ENCODE assay signal across 7 mouse cellular contexts in the genomic region with DNA sequence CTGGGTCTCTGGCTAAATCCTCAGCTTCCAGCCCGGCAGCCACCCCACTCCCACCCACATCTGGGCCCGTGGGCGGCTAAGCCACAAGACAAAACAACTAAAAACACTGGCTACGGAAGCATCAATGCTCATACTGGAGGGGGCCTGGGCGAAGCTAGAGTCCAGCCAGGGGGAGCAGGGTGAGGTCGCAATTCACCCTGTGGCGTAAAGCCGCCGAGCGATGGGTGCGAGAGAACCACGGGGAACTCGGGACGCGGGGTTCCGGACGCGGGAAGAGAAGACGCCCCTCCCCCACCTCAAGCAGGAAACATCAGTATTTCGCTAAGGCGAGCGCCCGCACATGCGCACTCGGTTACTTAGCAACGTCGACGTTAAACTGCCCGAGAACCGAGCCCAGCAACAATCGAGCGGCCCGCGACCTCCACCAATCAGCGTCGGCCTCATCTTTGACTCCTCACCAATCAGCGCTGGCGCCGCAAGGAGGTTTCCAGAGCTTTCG. TPM values are rescaled to one million over a fixed set of nuclear protein-coding genes. Genes with fewer than 3 reads are reported as not detected.
A peak's percentile ranks its signal among the peaks of the same experiment; 100 is the strongest.
DNase-seq lines count a peak whose midpoint lies in the region; ATAC-seq lines count a peak whose summit lies in the region.

A gene (plus strand): TSS at position 445 of the 499 bp plus-strand sequence.

- H3K27ac ChIP-seq in intestine, embryonic 16.5 days (ENCODE audit: low read length), result peak within 1 kb of the TSS; percentile 97
- peak within 1 kb of the TSS; percentile 86 for H3K27ac ChIP-seq in midbrain, embryonic 11.5 days (ENCODE audit: low read depth, low read length)

- H3K4me1 ChIP-seq in intestine, embryonic 16.5 days (ENCODE audit: control insufficient read depth, insufficient read depth, low read length), result peaks cover 14% of the 10 kb centered on the region
- peaks cover 23% of the 10 kb centered on the region for H3K4me1 ChIP-seq in midbrain, embryonic 11.5 days (ENCODE audit: control insufficient read depth, insufficient read depth, low read length)

- ATAC-seq in intestine, embryonic 16.5 days, result peak; percentile 96
- ATAC-seq in midbrain, embryonic 11.5 days (ENCODE audit: low FRiP score), result peak; percentile 96

- peak within 1 kb of the TSS; percentile 66 for H3K4me3 ChIP-seq in intestine, embryonic 16.5 days (ENCODE audit: low read length)
- H3K4me3 ChIP-seq in midbrain, embryonic 11.5 days (ENCODE audit: low read depth, low read length), result peak within 1 kb of the TSS; percentile 78

- peak; percentile 99 for DNase-seq in adrenal gland, adult 8-10 months
- peak; percentile 96 for DNase-seq in embryo, embryonic 9.5 days (ENCODE audit: extremely low spot score)
- DNase-seq in gastrocnemius, postnatal 4 days (ENCODE audit: low spot score in 2 of 2), result peak; percentile 98 to 99
- peak; percentile 98 to 99 for DNase-seq in left cerebral cortex, postnatal 36 days (ENCODE audit: low spot score in 2 of 2)
- peak; percentile 100 for DNase-seq in midbrain, embryonic 11.5 days (ENCODE audit: low spot score, missing footprints)
- peak; percentile 100 for DNase-seq in skeletal muscle tissue, adult 2 months (ENCODE audit: low read depth, low spot score)

- peak within 1 kb of the TSS; percentile 76 for H3K4me2 ChIP-seq in intestine, embryonic 16.5 days (ENCODE audit: low read depth, low read length)
- peak within 1 kb of the TSS; percentile 95 for H3K4me2 ChIP-seq in midbrain, embryonic 11.5 days

- intact Hi-C loops in left cerebral cortex, postnatal 36 days (cut with DNase I), result loop anchor here (1.0 to 2.0 kb wide), 3 partner anchors 26 to 94 kb away; no protein-coding TSS in a partner anchor

- under 1% methylated on average over 40 of the region's 40 CpGs for WGBS in intestine, embryonic 16.5 days
- under 1% methylated on average over 40 of the region's 40 CpGs for WGBS in midbrain, embryonic 11.5 days

- H3K9ac ChIP-seq in intestine, embryonic 16.5 days (ENCODE audit: low read depth, low read length), result peak within 1 kb of the TSS; percentile 92
- H3K9ac ChIP-seq in midbrain, embryonic 11.5 days (ENCODE audit: low read length), result peak within 1 kb of the TSS; percentile 88

- no peaks in the 10 kb centered on the region for H3K27me3 ChIP-seq in intestine, embryonic 16.5 days (replicated peaks; ENCODE audit: control insufficient read depth, insufficient read depth, low read length)
- H3K27me3 ChIP-seq in midbrain, embryonic 11.5 days (ENCODE audit: control insufficient read depth, insufficient read depth, low read length), result no peaks in the 10 kb centered on the region

- H3K36me3 ChIP-seq in intestine, embryonic 16.5 days (ENCODE audit: control insufficient read depth, insufficient read depth, low read length), result no peaks in the 10 kb centered on the region
- peaks cover 7% of the 10 kb centered on the region; the same call in 1 of the 2 replicates for H3K36me3 ChIP-seq in midbrain, embryonic 11.5 days (ENCODE audit: control insufficient read depth, insufficient read depth, low read length)

- no peaks in the 10 kb centered on the region for H3K9me3 ChIP-seq in intestine, embryonic 16.5 days (ENCODE audit: control insufficient read depth, low read length)
- H3K9me3 ChIP-seq in midbrain, embryonic 11.5 days (ENCODE audit: control insufficient read depth, low read length), result no peaks in the 10 kb centered on the region

RNA-seq across cellular contexts. Expression of the gene that starts here (rescaled TPM):
- 1,000 to 10,000 TPM; 1,433 to 1,769 (median 1,540) TPM for total RNA-seq in adrenal gland, adult 8-10 months (2022)
- 1,000 to 10,000 TPM; 1,167 to 1,215 TPM for total RNA-seq in gastrocnemius, postnatal 4 days (2021)
- 2,570 and 2,643 TPM in 2 replicates for polyA plus RNA-seq in intestine, embryonic 16.5 days (2015; fragmentation: Nextera tagmentation; extraction: Ambion mirVana)
- 1,000 to 10,000 TPM; 1,698 to 1,876 TPM for total RNA-seq in left cerebral cortex, postnatal 36 days (2021)
- polyA plus RNA-seq in midbrain, embryonic 11.5 days (2014; fragmentation: Nextera tagmentation; extraction: Ambion mirVana), result 3,727 and 3,899 TPM in 2 replicates

Comparison
In these comparisons a context has a peak if more than half of its experiments do, and no peak if none do; other contexts are left out.
1. Peak in every context shown above with its lines: DNase-seq, ATAC-seq, H3K4me3 ChIP-seq and H3K27ac ChIP-seq.